Mouse (Mus musculus): ENCODE data around the gene Tbce.

GRCm38 (mm10) chr13:14014001-14014400 lies 25.4 kb downstream of the Tbce start:
- TF ChIP-seq POLR2A (IDR thresholded peaks at IDR 0.05; ENCODE audit: control insufficient read depth, low read depth, low read length) (no peak), CTCF (IDR thresholded peaks at IDR 0.05; ENCODE audit: control insufficient read depth, insufficient read depth, insufficient replicate concordance, low read depth, low read length) (no peak)

Data from testis, adult 2 months (tissue).